Mouse (Mus musculus) midbrain, embryonic 11.5 days (tissue): Measurements from ENCODE around the gene Nexn. TPM values are rescaled to one million over a fixed set of nuclear protein-coding genes. Genes with fewer than 3 reads are reported as not detected.

ENCODE experiments used
- ATAC-seq: fragments of 200-750 bp; cut with Nextera tagmentation; 2 replicates; pipeline ENCODE4 v1.8.0; 2017; ENCODE audit warnings: moderate TSS enrichment, moderate library complexity; ENCODE audit not compliant: low FRiP score
- DNase-seq: peaks from one replicate; pipeline ENCODE4 v3.0.0; 2015; ENCODE audit warnings: low spot score; ENCODE audit errors: missing footprints
- H3K27ac ChIP-seq: fragments of 300-500 bp; sonication (generic); 2 replicates; pipeline ENCODE4 v1.5.1; 2014; ENCODE audit warnings: low read depth, low read length
- H3K27me3 ChIP-seq: fragments of 300-500 bp; sonication (generic); 2 replicates; pipeline ENCODE4 v1.6.1; 2014; ENCODE audit warnings: mild to moderate bottlenecking, low read length, moderate library complexity, mixed read lengths; ENCODE audit not compliant: control insufficient read depth, insufficient read depth
- H3K36me3 ChIP-seq: fragments of 300-500 bp; sonication (generic); 2 replicates; pipeline ENCODE4 v1.6.1; 2014; ENCODE audit warnings: mild to moderate bottlenecking, low read length, moderate library complexity, mixed read lengths; ENCODE audit not compliant: control insufficient read depth, insufficient read depth
- H3K4me1 ChIP-seq: fragments of 300-500 bp; sonication (generic); 2 replicates; pipeline ENCODE4 v1.6.1; 2014; ENCODE audit warnings: low read length; ENCODE audit not compliant: control insufficient read depth, insufficient read depth
- H3K4me2 ChIP-seq: fragments of 300-500 bp; sonication (generic); 2 replicates; pipeline ENCODE4 v1.6.1; 2014; ENCODE audit warnings: mild to moderate bottlenecking, moderate library complexity
- H3K4me3 ChIP-seq: fragments of 300-500 bp; sonication (generic); 2 replicates; pipeline ENCODE4 v1.5.1; 2014; ENCODE audit warnings: low read depth, low read length
- H3K9ac ChIP-seq: fragments of 300-500 bp; sonication (generic); 2 replicates; pipeline ENCODE4 v1.6.1; 2014; ENCODE audit warnings: low read length
- H3K9me3 ChIP-seq: fragments of 300-500 bp; sonication (generic); 2 replicates; pipeline ENCODE4 v1.6.1; 2016; ENCODE audit warnings: low read length; ENCODE audit not compliant: control insufficient read depth
- WGBS: fragments of 180-500 bp; shearing (Covaris S2); extraction: QIAGEN DNeasy Blood & Tissue Kit; methylation state at CpG from one replicate; pipeline ENCODE4 v1.1.7; 2014; 5-methylcytosine and 5-hydroxymethylcytosine counted together
- polyA plus RNA-seq: library from polyadenylated mRNA; unstranded; fragments of >200 nt; fragmentation: Nextera tagmentation; extraction: Ambion mirVana; gene quantifications from 2 replicates; pipeline ENCODE4 v1.2.1, GENCODE M21; 2014

The Nexn gene
- polyA plus RNA-seq, 1 experiment from 2014 or later: 2.6 TPM

DNA sequence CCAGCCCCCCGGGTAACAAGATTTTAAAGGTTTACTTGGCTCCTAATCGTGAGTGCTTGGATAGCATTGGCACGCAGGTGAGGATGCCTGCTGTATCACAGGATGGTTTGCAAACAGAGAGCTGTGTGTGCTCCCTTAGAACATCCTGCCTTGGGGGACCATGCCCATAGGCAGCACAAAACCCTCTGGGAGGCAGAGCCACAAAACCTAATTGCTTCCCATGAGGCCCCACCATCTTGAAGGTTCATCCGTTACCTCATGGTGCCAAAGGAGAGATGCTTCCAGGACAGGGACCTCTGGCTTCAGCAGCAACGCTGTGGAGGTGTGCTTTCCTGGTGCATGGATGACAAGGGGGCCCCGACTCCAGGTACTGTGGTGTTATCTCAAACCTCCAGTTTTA lies 5.7 kb upstream of the Nexn start:
- Histone ChIP-seq H3K27me3 (peaks cover 2% of the 10 kb centered on the region; the same call in 1 of the 2 replicates), H3K9ac (no peak overlapping the region), H3K4me1 (no peaks in the 10 kb centered on the region), H3K36me3 (no peaks in the 10 kb centered on the region; the same call in 1 of the 2 replicates), H3K27ac (no peak overlapping the region), H3K9me3 (no peaks in the 10 kb centered on the region), H3K4me2 (no peak overlapping the region), H3K4me3 (no peak overlapping the region)
- ATAC-seq (no peak), DNase-seq (no peak)
- 90% methylated on average over 6 of the region's 6 CpGs for WGBS

DNA sequence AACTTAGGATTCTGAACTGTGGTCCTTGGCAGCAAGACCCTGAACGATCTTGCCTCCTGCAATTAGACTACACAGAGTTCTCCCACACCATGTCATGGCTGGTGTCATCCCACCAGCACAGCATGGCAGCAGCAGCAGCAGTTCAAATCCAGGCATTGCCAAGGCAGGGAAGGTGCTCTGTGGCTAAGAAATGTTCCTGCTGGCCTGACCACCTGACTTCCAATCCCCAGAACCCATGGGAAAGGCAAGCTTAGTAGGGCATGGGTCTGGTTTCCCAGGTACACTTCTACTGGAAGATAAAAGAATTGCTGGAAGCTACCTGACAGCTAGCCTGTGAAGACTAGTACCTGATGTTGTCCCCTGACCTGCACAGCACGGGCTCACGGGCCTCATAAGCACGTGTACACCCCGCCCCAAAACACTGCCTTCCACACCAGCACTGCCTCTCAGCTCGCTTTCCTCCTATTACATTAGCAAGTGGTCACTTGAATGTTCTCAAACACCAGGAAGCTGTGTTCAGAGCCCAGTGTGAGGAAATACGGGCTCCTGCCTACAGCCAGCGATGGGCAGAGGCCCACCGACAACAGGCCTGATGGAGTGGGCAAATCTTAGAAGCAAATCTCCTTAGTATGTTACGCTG lies 5.0 kb upstream of the Nexn start:
- Histone ChIP-seq H3K27ac (no peak overlapping the region), H3K4me1 (peaks cover 4% of the 10 kb centered on the region; the same call in 1 of the 2 replicates), H3K36me3 (no peaks in the 10 kb centered on the region; the same call in 1 of the 2 replicates), H3K4me3 (no peak overlapping the region), H3K27me3 (peaks cover 2% of the 10 kb centered on the region; the same call in 1 of the 2 replicates), H3K4me2 (no peak overlapping the region), H3K9ac (no peak overlapping the region), H3K9me3 (no peaks in the 10 kb centered on the region)
- WGBS: 91% methylated on average over 10 of the region's 10 CpGs
- no peak for ATAC-seq
- DNase-seq: no peak

DNA sequence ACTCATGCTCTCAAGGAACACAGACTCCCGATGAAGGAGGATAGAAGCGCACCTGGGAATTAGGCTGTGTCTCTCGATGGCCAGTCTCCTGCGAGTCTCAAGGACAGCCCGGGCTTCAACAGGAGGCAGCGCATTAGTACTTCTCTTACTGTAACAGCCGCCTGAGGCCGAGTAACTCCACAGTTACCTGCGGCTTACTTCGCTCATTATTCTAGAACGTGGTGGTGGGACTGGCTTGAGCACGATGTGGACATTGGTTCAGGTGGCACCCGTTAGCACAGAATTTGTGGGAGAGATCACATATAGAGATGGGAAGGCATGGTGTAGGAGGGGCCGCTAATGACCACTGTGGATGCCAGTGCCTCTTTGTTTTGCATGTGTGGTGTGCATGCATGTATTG lies 1.9 kb upstream of the Nexn start:
- H3K27me3 ChIP-seq: peaks cover 17% of the 10 kb centered on the region
- WGBS: 93% methylated on average over 14 of the region's 14 CpGs
- no peak for ATAC-seq

DNA sequence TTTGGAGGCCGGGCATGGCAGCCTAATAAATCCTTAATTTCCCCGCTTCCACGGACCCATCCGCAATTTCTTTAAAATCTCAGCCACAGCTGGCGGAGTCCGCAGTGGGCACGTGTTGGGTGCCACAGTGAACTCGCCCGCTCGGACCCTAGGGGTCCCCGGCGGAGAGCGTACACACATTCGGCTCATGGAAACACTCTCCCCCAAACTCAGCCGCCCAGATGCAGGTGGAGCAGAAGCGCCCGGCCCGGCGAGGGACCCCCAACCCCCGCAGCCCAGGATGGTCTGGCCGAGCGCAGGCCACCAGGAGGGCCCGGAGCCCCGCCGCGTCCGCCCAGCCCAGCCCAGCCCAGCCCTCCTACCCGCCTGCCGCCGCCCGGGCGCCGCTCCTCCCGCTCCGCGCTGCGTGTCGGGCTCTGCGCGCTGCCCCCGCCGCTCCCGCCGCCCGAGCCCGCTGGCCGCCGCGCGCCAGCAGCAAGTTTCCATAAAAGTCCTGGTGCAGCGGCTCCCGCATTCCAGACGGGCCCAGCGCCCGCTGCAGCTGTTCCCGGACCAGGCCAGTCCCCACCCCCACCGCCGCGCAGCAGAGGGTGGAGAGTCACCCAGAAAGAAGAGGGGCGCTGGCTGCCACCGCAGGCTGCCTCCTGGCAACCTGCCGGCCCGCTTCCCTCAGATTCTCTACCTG lies 657 bp downstream of the Nexn start:
- Histone ChIP-seq H3K4me1 (peaks cover 9% of the 10 kb centered on the region), H3K27me3 (peaks cover 17% of the 10 kb centered on the region), H3K27ac (no peak overlapping the region), H3K9me3 (no peaks in the 10 kb centered on the region), H3K4me2 (peak overlapping the region; percentile 97), H3K9ac (peak overlapping the region; percentile 76), H3K36me3 (no peaks in the 10 kb centered on the region), H3K4me3 (peak overlapping the region; percentile 55)
- ATAC-seq: peak; percentile 86
- 1% methylated on average over 57 of the region's 63 CpGs for WGBS
- peak; percentile 96 for DNase-seq

More for the DNA sequence above, 1.9 kb upstream of the Nexn start:
- no peak for DNase-seq
- Histone ChIP-seq H3K4me2 (no peak overlapping the region), H3K4me1 (peaks cover 9% of the 10 kb centered on the region), H3K9ac (no peak overlapping the region), H3K9me3 (no peaks in the 10 kb centered on the region), H3K4me3 (no peak overlapping the region), H3K27ac (no peak overlapping the region), H3K36me3 (no peaks in the 10 kb centered on the region)

DNA sequence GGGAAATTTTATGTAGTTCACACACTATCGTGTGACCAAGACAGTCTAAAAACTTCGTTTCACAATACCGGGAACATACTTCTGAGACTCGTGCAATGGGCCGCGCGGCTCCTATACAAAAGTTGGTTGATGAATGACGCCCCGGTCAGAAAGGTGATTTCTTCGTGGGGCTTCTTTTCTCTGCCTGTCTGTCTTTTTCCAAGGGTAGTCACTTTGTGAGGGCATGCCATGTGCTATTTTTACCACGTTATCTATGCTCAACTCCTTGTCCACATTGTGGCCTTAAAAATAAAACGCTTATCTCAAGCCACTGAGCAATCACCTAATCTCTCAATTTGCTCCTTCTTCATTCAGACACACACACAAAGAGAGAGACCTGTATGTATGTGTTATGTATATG lies 1.3 kb downstream of the Nexn start:
- peak overlapping the region; percentile 97 for H3K4me2 ChIP-seq
- no peak overlapping the region for H3K9ac ChIP-seq
- no peaks in the 10 kb centered on the region for H3K36me3 ChIP-seq
- H3K9me3 ChIP-seq: no peaks in the 10 kb centered on the region
- ATAC-seq (no peak), DNase-seq (peak; percentile 89)
- H3K4me3 ChIP-seq: peak overlapping the region; percentile 55
- peaks cover 9% of the 10 kb centered on the region for H3K4me1 ChIP-seq
- H3K27ac ChIP-seq: no peak overlapping the region
- peaks cover 17% of the 10 kb centered on the region for H3K27me3 ChIP-seq
- WGBS: 35% methylated on average over 12 of the region's 12 CpGs

DNA sequence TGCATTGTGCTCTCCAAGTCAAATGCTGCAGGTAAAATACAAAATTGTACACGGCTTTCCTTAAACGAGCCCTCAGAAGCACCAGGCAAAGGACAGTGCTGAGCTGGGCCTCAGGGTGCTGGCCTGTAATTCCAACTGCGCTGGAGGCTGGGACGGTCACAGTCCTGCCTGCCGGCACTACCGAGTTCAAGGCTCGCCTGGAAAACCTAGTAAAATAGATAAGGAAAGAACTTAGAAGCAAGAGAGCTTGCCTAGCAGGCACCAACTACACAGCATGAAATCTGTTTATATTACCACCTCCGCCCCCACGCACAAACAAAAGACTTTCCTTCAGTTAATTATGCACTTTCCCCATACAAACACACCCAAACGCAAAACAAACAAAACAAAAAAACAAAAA lies 1.8 kb downstream of the Nexn start:
- Histone ChIP-seq H3K27me3 (peaks cover 17% of the 10 kb centered on the region), H3K4me1 (peaks cover 9% of the 10 kb centered on the region), H3K27ac (no peak overlapping the region), H3K4me3 (no peak overlapping the region), H3K9ac (no peak overlapping the region), H3K9me3 (no peaks in the 10 kb centered on the region), H3K4me2 (no peak overlapping the region), H3K36me3 (no peaks in the 10 kb centered on the region)
- WGBS: 47% methylated on average over 10 of the region's 10 CpGs
- DNase-seq: no peak
- no peak for ATAC-seq

DNA sequence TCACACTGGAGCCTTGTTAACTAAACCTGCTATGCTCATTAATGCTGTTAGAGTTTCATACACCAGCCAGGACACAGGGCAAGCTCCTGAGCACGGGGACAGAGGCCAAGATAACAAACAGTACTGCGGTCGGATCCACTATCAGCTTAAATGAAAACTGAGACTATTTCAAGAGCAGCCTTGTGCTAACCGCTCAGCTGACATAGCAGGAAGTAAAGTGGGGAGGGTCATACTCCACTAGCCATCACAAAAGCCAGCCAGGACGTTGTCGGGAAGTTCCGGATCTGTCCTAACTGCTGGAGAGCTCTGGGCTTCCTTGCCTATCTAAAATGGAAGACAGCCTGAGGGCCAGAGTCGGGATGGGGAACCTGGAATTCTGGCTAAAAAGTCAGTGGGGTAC lies 4.2 kb downstream of the Nexn start:
- H3K36me3 ChIP-seq: no peaks in the 10 kb centered on the region
- no peak overlapping the region for H3K4me2 ChIP-seq
- peaks cover 15% of the 10 kb centered on the region for H3K27me3 ChIP-seq
- H3K4me3 ChIP-seq: no peak overlapping the region
- WGBS: 25% methylated on average over 8 of the region's 8 CpGs
- H3K9ac ChIP-seq: no peak overlapping the region
- no peak overlapping the region for H3K27ac ChIP-seq
- peaks cover 9% of the 10 kb centered on the region for H3K4me1 ChIP-seq
- H3K9me3 ChIP-seq: no peaks in the 10 kb centered on the region
- ATAC-seq (no peak), DNase-seq (no peak)

DNA sequence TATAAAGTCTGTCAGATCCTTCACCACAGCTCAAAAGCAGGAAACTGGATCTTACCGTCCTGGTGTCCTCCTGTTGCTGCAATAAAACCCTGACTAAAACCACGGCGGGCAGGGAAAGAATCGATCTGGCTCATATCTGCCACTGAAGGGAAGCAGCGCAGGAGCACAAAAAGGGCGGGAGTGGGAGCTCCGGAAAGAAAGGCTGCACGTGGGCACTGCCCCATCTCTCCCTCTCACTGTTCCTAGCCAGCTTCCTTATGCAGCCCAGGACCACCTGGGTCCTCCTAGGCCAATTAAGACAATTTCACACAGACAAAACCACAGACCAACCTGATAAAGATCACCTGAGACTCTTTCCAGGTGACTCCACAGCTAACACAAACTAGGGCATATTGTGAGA lies 4.7 kb downstream of the Nexn start:
- ATAC-seq (no peak), DNase-seq (no peak)
- peaks cover 8% of the 10 kb centered on the region for H3K4me1 ChIP-seq
- WGBS: 57% methylated on average over 8 of the region's 8 CpGs
- H3K27me3 ChIP-seq: peaks cover 15% of the 10 kb centered on the region
- no peak overlapping the region for H3K4me2 ChIP-seq
- no peak overlapping the region for H3K4me3 ChIP-seq
- no peaks in the 10 kb centered on the region for H3K36me3 ChIP-seq
- no peak overlapping the region for H3K27ac ChIP-seq
- no peaks in the 10 kb centered on the region for H3K9me3 ChIP-seq
- H3K9ac ChIP-seq: no peak overlapping the region

DNA sequence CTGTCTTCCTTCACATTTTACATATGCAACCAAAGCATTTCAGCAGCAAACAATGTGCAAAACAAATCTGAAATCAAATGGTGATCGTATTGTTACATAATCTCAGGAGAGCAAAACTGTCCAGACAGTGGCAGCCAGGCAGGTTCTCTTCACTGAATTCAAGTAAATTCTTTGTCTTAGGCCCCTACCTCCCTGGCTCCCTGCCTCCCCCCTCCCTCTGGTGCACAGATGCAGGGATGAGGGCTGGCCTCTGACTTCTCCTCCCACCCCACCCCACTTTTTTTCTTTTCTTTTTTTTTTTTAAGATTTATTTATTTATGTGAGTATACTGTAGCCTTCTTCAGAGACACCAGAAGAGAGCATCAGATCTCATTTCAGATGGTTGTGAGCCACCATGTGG lies 5.8 kb downstream of the Nexn start:
- Histone ChIP-seq H3K9ac (no peak overlapping the region), H3K27me3 (peaks cover 13% of the 10 kb centered on the region), H3K27ac (no peak overlapping the region), H3K9me3 (no peaks in the 10 kb centered on the region), H3K4me1 (peaks cover 3% of the 10 kb centered on the region; the same call in 1 of the 2 replicates), H3K36me3 (no peaks in the 10 kb centered on the region), H3K4me2 (no peak overlapping the region), H3K4me3 (no peak overlapping the region)
- no peak for ATAC-seq
- WGBS: 100% methylated on average over 1 of the region's 1 CpGs
- no peak for DNase-seq
